ENCODE assay signal across 8 mouse cellular contexts in the genomic region with DNA sequence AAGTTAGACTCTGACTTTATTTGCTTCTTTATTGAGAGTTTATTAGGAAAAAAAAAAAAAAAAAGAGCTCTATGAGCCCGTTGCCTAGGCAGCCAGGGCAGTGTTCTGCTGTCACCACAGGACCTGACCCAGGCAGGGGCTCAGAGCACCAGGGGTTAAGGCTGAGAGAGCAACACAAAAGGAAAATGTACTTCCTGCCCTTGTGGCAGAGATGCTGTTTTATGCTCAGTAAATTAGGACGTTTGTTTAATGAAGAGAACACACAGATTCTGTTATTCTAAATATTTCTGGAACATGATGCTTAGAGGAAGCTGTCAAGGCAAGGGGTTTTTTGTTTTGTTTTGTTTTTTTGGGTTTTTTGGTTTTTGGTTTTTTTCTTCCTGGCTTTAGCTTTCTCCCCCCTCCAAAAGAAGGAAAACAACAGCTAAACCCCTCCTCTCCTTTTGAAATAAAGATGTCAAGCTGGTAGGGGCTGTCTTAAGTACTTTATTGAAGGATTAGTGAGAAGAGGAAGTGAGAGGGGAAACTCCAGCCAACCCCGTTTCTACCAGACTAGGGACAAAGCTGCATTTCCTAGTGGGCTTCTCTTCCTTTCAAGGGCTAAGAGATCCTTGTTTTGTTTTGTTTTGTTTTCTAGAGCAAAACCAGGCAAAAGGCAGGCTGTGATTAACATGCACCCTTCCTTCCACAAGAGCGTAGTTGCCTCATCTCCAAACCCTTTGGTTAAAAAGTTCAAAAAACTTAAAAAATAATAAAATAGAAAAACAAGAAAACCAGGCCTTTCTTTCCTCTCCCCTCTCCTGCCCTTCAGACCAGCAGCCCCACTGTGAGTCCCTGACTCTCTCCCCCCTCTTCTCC. TPM values are rescaled to one million over a fixed set of nuclear protein-coding genes. Genes with fewer than 3 reads are reported as not detected.
DNase-seq lines count a peak whose midpoint lies in the region; ATAC-seq lines count a peak whose summit lies in the region.

No protein-coding gene starts in this region.

- no peak overlapping the region; the same call in 1 of the 2 replicates for H3K9ac ChIP-seq in hindbrain, embryonic 12.5 days
- H3K9ac ChIP-seq in hindbrain, embryonic 14.5 days, result no peak overlapping the region
- no peak overlapping the region for H3K9ac ChIP-seq in midbrain, embryonic 13.5 days (replicated peaks)

- peaks cover 5% of the 10 kb centered on the region; the same call in 1 of the 2 replicates for H3K36me3 ChIP-seq in hindbrain, embryonic 10.5 days
- H3K36me3 ChIP-seq in hindbrain, embryonic 12.5 days, result no peaks in the 10 kb centered on the region
- H3K36me3 ChIP-seq in hindbrain, embryonic 14.5 days (replicated peaks; ENCODE audit: control insufficient read depth, insufficient read depth), result no peaks in the 10 kb centered on the region
- H3K36me3 ChIP-seq in midbrain, embryonic 13.5 days, result no peaks in the 10 kb centered on the region

- no peaks in the 10 kb centered on the region for H3K9me3 ChIP-seq in hindbrain, embryonic 10.5 days
- no peaks in the 10 kb centered on the region for H3K9me3 ChIP-seq in hindbrain, embryonic 12.5 days (replicated peaks)
- no peaks in the 10 kb centered on the region for H3K9me3 ChIP-seq in hindbrain, embryonic 14.5 days (ENCODE audit: control insufficient read depth, low read length)
- H3K9me3 ChIP-seq in midbrain, embryonic 13.5 days, result no peaks in the 10 kb centered on the region

- H3K4me2 ChIP-seq in hindbrain, embryonic 12.5 days (replicated peaks), result no peak overlapping the region
- H3K4me2 ChIP-seq in hindbrain, embryonic 14.5 days (replicated peaks), result peak overlapping the region; percentile 96
- H3K4me2 ChIP-seq in midbrain, embryonic 13.5 days (replicated peaks), result peak overlapping the region; percentile 95

- whole genome bisulfite sequencing in hindbrain, embryonic 10.5 days, result 10% methylated on average over 4 of the region's 4 CpGs
- 15% methylated on average over 4 of the region's 4 CpGs for WGBS in hindbrain, embryonic 12.5 days
- WGBS in hindbrain, embryonic 14.5 days, result 16% methylated on average over 4 of the region's 4 CpGs
- 7% methylated on average over 4 of the region's 4 CpGs for WGBS in midbrain, embryonic 13.5 days

- intact Hi-C loops in left cerebral cortex, postnatal 14 days (cut with DNase I), result loop anchor here (5.0 kb wide), 1 partner anchor 79 kb away; no protein-coding TSS in a partner anchor

- no peak for ATAC-seq in hindbrain, embryonic 12.5 days (ENCODE audit: low FRiP score)
- no peak for ATAC-seq in hindbrain, embryonic 14.5 days (ENCODE audit: low FRiP score)
- ATAC-seq in midbrain, embryonic 13.5 days, result no peak

- H3K27me3 ChIP-seq in hindbrain, embryonic 10.5 days (ENCODE audit: insufficient read depth, poor library complexity, severe bottlenecking), result 0 out of 2 replicates have a peak, but pooled peaks cover 5% of the 10 kb centered on the region
- H3K27me3 ChIP-seq in hindbrain, embryonic 12.5 days, result no peaks in the 10 kb centered on the region
- H3K27me3 ChIP-seq in hindbrain, embryonic 14.5 days (ENCODE audit: control insufficient read depth, insufficient read depth, low read length), result no peaks in the 10 kb centered on the region
- H3K27me3 ChIP-seq in midbrain, embryonic 13.5 days, result peaks cover 13% of the 10 kb centered on the region; the same call in 1 of the 2 replicates

- DNase-seq in hindbrain, embryonic 10.5 days (ENCODE audit: low spot score), result peak; percentile 36
- DNase-seq in T-cell, adult 2 months (ENCODE audit: low spot score), result peak; percentile 70
- no peak for DNase-seq in hindbrain, embryonic 14.5 days (ENCODE audit: low spot score)
- DNase-seq in testis, postnatal 14 days (ENCODE audit: low spot score), result no peak
- DNase-seq in layer of hippocampus, adult 18-20 months (ENCODE audit: low spot score in 2 of 2), result no peak
- no peak for DNase-seq in left cerebral cortex, postnatal 14 days (ENCODE audit: low spot score in 2 of 2)

- H3K4me3 ChIP-seq in hindbrain, embryonic 10.5 days, result peak overlapping the region; percentile 93
- H3K4me3 ChIP-seq in hindbrain, embryonic 12.5 days, result no peak overlapping the region
- H3K4me3 ChIP-seq in hindbrain, embryonic 14.5 days (replicated peaks; ENCODE audit: low read length), result no peak overlapping the region
- H3K4me3 ChIP-seq in midbrain, embryonic 13.5 days (replicated peaks), result no peak overlapping the region

- H3K4me1 ChIP-seq in hindbrain, embryonic 10.5 days (replicated peaks), result peaks cover 83% of the 10 kb centered on the region
- peaks cover 44% of the 10 kb centered on the region for H3K4me1 ChIP-seq in hindbrain, embryonic 12.5 days
- H3K4me1 ChIP-seq in hindbrain, embryonic 14.5 days (replicated peaks; ENCODE audit: control insufficient read depth, insufficient read depth, low read length), result peaks cover 36% of the 10 kb centered on the region
- H3K4me1 ChIP-seq in midbrain, embryonic 13.5 days (replicated peaks), result peaks cover 52% of the 10 kb centered on the region

- peak overlapping the region; percentile 81 for H3K27ac ChIP-seq in hindbrain, embryonic 10.5 days
- no peak overlapping the region for H3K27ac ChIP-seq in hindbrain, embryonic 12.5 days
- peak overlapping the region; percentile 53; the same call in 1 of the 2 replicates for H3K27ac ChIP-seq in hindbrain, embryonic 14.5 days
- H3K27ac ChIP-seq in midbrain, embryonic 13.5 days, result no peak overlapping the region; the same call in 1 of the 2 replicates

RNA-seq across cellular contexts. Expression of gene Myh9, which starts 3.2 kb away (rescaled TPM):
- 32.7 and 38.4 TPM in 2 replicates for polyA plus RNA-seq in hindbrain, embryonic 10.5 days (2016; fragmentation: Nextera tagmentation; extraction: Ambion mirVana)
- 32.0 and 33.5 TPM in 2 replicates for polyA plus RNA-seq in hindbrain, embryonic 12.5 days (2016; fragmentation: Nextera tagmentation; extraction: Ambion mirVana)
- polyA plus RNA-seq in hindbrain, embryonic 14.5 days (2014; fragmentation: Nextera tagmentation; extraction: Ambion mirVana), result 14.4 and 14.6 TPM in 2 replicates
- polyA plus RNA-seq in midbrain, embryonic 13.5 days (2015; fragmentation: Nextera tagmentation; extraction: Ambion mirVana), result 11.8 and 14.1 TPM in 2 replicates
- total RNA-seq in layer of hippocampus, adult 18-20 months (2021), result 10 to 100 TPM; 86.7 to 88.3 TPM
- total RNA-seq in left cerebral cortex, postnatal 14 days (2021), result 10 to 100 TPM; 70.3 to 73.8 TPM

Comparison
In these comparisons a context has a peak if more than half of its experiments do, and no peak if none do; other contexts are left out.
1. DNase-seq: peak in hindbrain, embryonic 10.5 days (single experiment) and T-cell, adult 2 months (single experiment); none in hindbrain, embryonic 14.5 days (single experiment), testis, postnatal 14 days (single experiment), layer of hippocampus, adult 18-20 months (0 of 2) and left cerebral cortex, postnatal 14 days (0 of 2).
2. H3K27ac ChIP-seq: peak in hindbrain, embryonic 10.5 days (single experiment) and hindbrain, embryonic 14.5 days (single experiment); none in hindbrain, embryonic 12.5 days (single experiment) and midbrain, embryonic 13.5 days (single experiment).